Mouse (Mus musculus) testis, postnatal 10 days (tissue): Measurements from ENCODE around the gene Tmem127.
"Not testable (repeated sequence)": the region's sequence is repeated elsewhere in the genome, so short reads cannot be mapped to it uniquely, and the experiment has no call there.

Experiments used
- DNase-seq: peaks from one replicate; pipeline ENCODE4 v3.0.0; 2021; ENCODE audit warnings: low spot score

Tmem127 gene

DNA sequence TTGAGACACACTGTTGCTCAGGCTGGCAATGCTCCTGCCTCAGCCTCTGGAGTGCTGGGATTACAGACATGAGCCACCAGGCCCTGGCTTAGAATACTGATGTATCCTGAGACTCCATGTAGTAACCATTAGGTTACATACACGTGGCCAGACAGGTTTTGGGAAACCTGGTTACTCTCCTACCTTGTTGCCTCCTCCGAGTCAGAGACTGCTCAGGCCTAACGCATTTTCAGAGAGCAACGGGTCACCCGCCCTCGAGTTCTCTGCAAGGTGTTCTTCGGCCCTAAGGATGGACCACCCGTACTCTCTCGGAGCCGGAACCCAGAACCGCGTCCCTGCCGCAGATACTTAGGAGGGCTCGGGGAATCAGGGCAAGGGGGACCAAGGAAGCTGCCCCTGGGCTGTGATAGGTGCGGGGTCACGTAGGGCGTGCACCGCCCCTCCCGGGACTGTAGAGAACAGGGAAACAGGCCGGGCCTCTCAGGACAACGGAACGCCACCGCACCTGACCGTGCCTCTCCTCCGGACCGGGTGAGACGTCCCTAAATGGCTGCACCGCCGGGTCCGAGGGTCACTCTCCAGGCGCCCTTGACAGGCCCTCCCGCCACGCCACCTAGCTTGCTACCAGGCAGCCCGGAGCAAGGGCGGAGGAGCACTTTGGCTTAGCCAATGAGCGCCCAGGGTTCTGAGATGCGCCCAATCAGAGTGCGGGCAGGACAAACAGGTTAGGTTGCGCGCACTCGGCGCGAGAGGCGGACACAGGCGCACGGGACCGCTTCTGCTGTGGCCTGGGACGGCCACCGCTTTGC is 22.0 kb downstream of the Tmem127 start, which contains the start of gene Stard7:
Gene Stard7 (plus strand): TSS at position 728 of the 809 bp plus-strand sequence.
- peak; percentile 93 for DNase-seq

DNA sequence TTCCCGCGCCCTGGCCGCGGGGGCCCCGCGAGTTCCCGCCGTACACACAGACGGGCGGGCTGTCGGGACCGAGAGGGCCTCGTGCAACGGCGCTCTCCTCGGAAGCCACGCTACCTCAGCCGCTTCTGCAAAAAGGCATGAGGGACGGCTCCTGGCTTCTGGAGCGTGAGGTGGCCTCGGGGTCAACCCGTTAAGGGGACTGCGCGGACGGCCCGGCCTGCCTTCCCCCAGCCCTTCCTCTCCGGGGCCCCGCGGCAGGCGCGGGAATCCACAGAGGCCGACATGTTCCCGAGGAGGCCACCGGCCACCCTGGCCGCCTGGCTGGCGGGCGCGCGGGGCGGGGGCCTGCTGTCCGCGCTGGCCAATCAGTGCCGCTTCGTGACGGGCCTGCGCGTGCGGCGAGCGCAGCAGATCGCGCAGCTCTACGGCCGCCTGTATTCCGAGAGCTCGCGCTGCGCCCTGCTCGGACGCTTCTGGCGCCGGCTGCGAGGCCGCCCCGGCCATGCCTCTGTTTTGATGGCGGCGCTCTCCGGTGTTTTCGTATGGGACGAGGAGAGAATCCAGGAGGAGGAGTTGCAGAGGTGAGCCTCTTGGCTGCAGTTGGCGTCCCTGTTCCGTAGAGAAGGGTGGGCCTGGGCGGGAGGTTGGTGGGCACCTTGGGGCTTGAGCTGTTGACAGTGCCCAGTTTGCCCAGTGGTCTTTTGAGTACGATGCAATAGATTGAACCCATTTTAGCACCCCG is 22.8 kb downstream of the Tmem127 start:
- DNase-seq = peak; percentile 89

GRCm38 (mm10) chr2:127271042-127271515 is 23.4 kb downstream of the Tmem127 start:
- DNase-seq = no peak

DNA sequence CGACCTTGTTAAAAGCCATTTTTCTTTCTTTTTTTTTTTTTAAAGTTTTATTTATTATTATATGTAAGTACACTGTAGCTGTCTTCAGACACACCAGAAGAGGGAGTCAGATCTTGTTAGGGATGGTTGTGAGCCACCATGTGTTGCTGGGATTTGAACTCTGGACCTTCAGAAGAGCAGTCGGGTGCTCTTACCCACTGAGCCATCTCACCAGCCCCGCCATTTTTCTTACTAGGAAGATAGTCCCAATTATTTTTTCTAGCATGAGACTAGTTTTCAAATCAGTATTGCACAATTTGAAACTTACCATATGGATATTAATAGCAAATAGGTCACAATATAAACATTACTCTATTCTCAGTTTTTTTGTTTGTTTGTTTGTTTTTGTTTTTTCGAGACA is 24.3 kb downstream of the Tmem127 start:
- DNase-seq = not testable (repeated sequence)

GRCm38 (mm10) chr2:127272806-127273205 is 25.1 kb downstream of the Tmem127 start:
- no peak for DNase-seq

DNA sequence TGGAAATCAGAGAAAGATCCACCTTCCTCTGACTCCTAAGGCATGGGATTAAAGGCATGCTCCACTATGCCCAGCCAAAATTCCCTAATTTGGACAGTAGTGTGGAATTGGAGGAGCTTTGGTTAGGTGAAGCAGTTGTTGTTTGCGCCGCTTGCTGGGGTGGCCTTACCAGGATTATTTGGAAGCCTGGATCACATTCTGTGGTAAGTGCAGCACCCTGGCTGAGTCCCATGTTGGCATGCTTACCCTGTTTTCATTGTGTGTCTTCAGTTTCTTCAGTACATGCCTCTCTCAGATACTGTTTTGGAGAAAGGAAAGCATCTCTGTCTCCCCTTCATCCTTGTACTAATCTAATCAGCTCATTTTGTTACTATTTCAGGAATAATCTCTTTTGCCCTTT is 26.9 kb downstream of the Tmem127 start:
- DNase-seq = no peak

- DNase-seq = no peak
Observed at GRCm38 (mm10) chr2:127275551-127276320, 28.0 kb downstream of the Tmem127 start.

- no peak for DNase-seq
Observed at GRCm38 (mm10) chr2:127278162-127278561, 30.5 kb downstream of the Tmem127 start.

GRCm38 (mm10) chr2:127292250-127292649 is 44.5 kb downstream of the Tmem127 start:
- no peak for DNase-seq

DNA sequence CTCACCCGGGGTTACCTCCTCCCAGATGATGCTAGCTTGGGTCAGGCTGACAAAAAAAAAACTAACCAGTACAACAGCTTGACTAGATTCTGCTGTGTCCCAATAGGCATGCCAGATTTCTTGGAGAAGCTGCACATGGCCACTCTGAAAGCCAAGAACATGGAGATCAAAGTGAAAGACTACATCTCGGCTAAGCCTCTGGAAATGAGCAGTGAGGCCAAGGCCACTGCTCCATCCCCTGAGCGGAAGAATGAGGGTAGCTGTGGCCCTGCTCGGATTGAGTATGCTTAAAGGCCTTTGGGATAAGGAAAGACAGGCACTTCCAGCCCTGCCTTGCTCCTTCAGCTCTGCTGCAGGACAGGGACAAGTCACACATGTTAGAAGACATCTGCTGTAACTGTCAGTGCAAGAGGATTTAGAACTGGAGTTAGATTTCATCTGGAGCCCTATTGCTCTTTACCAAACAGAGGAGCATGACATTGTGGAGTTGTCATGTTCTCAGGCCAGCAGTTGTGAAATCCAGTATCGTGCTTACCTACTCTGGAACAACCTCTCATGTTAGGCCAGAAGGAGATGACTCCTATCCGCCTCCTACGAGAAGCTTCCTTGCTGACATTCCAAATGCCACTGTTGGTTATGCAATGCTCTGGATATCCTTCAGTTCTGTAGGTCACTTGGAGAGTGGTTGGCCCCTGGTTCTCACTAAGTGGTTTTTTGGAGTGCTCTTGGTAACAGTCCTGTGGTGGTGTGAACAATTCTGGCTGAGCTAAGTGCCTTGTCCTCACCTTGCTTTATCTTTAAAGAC is 49.5 kb downstream of the Tmem127 start:
- no peak for DNase-seq

DNA sequence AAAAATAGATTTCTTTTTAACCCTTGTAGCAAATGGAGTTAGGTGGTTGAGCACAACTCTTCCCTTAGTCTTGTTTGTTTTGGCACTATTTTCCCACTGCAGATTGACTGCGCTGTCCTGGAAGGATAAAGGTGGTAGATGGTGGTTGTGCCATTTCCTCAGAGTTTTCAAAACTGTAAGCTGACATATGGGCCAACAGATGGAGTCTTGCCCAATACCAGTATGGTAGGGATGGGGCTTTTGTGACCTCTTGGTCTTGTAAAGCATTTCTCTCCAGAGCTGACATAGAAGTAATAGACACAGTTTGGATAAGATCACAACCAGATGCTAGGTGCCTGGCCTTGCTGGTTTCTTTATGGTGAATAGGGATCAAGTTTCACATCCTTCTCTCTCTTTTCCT is 50.3 kb downstream of the Tmem127 start:
- DNase-seq = no peak

DNA sequence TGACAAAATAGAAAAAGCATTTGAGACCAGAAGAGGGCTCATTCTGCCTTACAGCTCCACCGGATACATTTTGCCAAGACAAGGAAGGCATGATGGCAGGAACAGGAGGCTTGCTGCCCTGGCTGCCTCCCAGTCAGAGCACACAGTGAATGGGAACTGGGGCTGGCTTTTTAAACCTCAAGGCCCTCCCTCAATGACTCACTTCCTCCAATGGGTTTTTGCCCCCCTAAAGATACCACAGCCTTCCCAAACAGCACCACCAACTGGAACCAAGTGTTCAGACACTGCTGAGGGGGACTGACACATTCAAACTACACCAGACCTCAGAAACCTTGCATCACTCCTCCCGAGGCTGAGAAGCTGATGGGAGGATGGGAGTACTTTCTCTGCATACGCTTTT is 53.0 kb downstream of the Tmem127 start:
- DNase-seq = no peak

GRCm38 (mm10) chr2:127301883-127302282 is 54.2 kb downstream of the Tmem127 start:
- DNase-seq = no peak

- not testable (repeated sequence) for DNase-seq
Observed at GRCm38 (mm10) chr2:127304192-127304591, 56.5 kb downstream of the Tmem127 start.

DNA sequence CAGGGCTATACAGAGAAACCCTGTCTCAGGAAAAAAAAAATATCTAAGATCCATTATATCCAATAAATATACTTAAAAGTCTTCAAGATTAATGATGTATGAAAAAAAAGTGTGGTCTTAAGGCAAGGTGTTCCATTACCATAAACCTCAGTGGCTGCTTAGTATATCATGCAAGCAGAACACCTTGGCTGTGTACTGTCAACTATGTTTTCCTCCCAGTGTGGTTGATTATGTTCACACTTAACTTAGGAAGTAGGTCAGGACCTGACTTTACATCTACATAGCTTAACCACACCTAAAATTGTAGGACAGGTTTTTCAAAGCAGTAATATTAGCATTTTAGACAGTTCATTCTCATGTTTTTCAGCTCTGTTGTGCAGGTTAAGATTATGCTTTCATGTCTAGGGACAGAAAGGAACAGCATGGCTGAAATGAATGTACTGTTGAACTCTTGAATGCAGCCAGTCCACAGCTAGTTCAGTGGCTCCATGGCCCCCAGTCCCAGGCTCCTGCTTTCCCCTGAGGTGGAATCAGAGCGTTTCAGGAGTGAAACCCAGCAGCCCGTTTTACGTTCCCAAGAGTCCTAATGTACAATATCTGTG is 57.0 kb downstream of the Tmem127 start:
- DNase-seq = no peak

GRCm38 (mm10) chr2:127306123-127306522 is 58.4 kb downstream of the Tmem127 start:
- DNase-seq = no peak

GRCm38 (mm10) chr2:127307179-127307578 is 59.5 kb downstream of the Tmem127 start:
- no peak for DNase-seq

DNA sequence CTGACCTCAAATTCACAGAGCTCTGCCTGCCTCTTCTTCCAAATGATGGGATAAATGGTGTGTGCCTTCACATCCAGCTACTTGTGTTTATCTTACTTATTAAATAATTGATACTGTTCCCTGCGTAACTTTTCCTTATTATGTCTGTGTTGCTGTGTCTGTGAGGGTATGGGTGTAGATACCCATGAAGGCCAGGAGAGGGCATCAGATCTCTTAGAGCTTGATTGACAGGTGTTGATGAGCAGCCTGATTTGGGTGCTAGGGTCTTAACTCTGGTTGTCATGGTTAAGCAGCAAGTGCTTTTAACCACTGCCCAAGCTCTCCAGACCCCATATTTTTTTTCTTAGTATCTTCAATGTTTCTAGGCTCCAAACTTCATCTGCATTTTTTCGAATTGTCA is 61.0 kb downstream of the Tmem127 start:
- DNase-seq = no peak

DNA sequence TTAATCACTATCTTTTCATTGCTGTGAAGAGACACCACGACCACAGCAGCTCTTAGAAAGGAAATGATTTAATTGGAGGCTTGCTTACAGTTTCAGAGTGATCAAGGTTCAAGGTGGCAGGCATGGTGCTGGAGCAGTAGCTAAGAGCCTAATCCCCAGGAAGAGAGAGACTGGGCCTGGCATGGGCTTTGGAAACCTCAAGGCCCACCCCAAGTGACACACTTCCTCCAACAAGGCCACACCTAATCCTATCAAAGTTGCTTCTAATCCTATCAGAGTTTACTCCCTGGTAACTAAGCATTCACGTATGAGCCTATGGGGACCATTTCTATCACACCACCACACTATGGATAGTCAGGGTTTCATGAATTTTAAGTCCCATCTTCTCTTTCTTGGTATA is 62.5 kb downstream of the Tmem127 start:
- no peak for DNase-seq

GRCm38 (mm10) chr2:127310685-127311084 is 63.0 kb downstream of the Tmem127 start:
- DNase-seq = no peak
